Mouse (Mus musculus) spleen, adult 2 months (tissue): ENCODE results near the gene Eme2.

Source experiments
- CTCF ChIP-seq: fragments of 200-500 bp; IDR thresholded peaks from 2 replicates; pipeline ENCODE4 v1.5.1; 2011; ENCODE audit warnings: mild to moderate bottlenecking, inconsistent platforms; ENCODE audit not compliant: insufficient read depth, insufficient read length, insufficient replicate concordance; ENCODE audit errors: extremely low read depth
- POLR2A ChIP-seq: fragments of 200-500 bp; IDR thresholded peaks from 2 replicates; pipeline ENCODE4 v1.6.1; 2011; ENCODE audit warnings: low read depth, low read length, inconsistent platforms

DNA sequence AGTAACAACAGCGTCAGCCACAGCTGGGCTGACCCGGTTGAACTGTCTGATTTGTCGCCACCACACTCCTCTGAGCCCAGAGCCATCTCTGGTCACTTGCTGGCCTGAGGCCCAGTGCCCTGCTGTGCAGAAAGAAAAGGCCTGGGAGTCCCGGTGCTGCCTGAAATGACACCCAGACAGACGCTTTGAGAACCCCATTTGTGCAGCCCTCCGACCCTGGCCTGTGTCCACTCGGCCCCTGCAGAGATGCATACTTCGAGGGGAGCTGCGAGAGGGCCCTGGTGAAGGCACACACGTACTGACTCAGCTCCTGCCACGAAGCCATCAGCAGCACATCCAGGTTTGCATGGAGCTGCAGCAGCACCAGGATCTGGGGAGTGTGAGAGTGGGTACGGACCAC, 2.1 kb downstream of the Eme2 start:
- TF ChIP-seq CTCF, result no peak
- TF ChIP-seq POLR2A, result no peak
